Mouse (Mus musculus) 3134 (cell line): Measurements from ENCODE around the gene Cchcr1.
"Not testable (repeated sequence)": the region's sequence is repeated elsewhere in the genome, so short reads cannot be mapped to it uniquely, and the experiment has no call there.

Experiments used
- DNase-seq: peaks from one replicate; pipeline ENCODE4 v3.0.0-alpha.2; 2011; ENCODE audit warnings: low spot score; ENCODE audit not compliant: insufficient read length; ENCODE audit errors: extremely low read depth

Cchcr1 gene

DNA sequence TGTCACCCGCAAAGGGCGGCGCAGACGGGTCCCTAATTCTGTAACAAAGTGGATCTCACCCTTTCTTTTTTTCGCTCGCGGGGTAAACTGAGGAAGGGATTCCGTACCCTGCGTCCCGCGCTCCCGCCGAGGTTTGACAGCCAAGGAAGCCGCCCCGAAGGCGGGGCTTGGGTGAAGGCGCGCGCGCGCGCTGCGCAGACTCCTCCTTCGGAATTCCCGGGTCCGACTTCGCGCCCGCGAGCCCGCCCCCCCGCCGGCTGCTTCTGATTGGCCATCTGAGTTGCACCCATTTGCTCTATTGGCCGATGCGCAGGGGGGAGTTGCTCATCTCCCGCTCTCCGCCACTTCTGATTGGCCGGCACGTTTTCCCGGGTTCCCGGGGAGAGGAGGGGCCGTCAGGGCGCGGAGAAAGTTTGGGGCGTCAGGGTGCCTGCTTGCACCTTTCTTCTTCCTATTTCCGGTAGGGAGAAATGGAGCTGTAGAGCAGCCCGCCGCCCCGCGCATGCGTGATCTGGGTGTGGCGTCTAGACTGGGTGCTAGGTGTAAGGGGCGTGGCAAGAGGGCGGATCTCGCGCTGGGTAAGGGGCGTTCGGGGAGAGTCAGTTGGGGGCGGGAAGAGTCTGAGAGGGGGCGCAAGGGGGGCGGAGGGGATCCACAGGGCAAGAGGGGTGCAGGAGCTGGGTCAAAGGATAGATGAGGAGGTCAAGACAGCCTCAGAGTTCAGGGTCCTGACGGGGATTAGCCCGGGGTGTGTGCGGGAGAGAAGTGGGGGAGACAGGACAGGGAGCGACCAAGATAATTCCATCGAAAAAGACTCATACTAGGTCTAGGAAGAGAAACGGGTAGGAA, at the start of gene Cchcr1, which contains the start of gene Tcf19:
Gene Cchcr1 (plus strand): TSS at position 449 of the 849 bp plus-strand sequence.
Gene Tcf19 (minus strand): TSS at position 173 of the 849 bp plus-strand sequence.
- DNase-seq, result peak; percentile 100

DNA sequence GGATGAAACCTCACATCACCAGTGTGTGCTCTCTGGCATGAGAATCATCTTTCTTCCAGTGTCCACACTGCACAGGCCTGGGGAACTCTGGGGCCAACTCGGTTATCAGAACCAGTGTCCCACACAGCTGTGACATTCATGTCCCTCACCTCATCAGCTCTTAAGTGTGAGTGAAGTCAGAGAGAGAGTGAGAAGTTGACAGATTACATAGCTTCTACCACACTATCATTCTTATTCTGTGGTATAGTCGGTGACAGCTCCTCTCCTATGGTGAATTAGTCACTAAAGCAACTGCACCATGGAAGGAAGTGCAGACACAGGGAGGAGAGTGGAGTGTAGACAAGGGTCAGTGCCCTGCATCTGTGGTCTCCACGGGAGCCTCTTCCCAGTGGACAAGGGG, 48.0 kb upstream of the Cchcr1 start:
- DNase-seq, result not testable (repeated sequence)

DNA sequence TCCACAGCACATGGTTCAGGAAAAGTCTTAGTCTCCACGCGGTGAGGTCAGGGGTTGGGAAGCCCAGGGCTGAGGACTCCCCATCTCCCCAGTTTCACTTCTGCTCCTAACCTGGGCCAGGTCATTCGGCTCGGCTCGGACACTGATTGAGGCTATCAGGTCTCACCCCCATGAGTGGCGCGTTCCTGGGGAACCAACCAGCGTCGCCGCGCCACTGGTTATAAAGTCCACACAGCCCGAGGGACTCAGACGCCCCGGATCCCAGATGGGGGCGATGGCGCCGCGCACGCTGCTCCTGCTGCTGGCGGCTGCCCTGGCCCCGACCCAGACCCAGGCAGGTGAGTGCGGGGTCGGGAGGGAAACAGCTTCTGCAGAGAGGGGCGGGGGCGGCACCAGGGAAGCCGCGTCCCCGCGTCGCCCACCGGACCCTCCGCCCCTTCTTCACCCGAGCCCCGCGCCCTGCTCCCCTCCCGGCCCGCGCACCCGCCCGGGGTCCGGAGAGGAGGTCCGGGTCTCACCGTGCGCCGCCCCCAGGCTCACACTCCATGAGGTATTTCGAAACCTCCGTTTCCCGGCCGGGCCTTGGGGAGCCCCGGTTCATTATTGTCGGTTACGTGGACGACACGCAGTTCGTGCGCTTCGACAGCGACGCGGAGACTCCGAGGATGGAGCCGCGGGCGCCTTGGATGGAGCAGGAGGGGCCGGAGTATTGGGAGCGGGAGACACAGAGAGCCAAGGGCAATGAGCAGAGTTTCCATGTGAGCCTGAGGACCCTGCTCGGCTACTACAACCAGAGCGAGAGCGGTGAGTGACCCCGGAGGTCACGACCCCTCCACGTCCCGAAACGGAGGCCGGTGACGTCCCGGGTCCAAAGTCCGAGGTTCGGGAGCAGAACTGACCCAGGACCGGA, 46.8 kb upstream of the Cchcr1 start, which contains the start of gene H2-Q10:
Gene H2-Q10 (plus strand): TSS at position 248 of the 910 bp plus-strand sequence.
- DNase-seq, result no peak

DNA sequence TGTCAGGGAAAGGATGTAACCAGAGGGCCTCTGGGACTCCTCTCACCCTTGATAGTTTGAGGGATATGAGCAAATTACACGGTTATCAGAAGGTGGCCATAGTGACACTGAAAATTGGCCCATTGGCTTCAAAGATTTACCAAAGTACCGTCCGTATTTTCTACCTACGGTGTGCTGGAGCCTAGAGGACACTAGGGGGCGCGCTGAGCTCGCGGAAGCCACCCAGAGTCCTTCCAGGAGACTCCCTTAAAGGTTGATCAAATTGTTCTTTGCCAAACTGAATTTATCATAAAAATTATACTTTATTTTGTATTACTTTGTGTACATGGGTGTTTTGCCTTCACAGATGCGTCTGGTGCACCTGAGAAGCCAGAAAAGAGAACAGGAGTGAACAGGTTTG, 32.8 kb upstream of the Cchcr1 start:
- no peak for DNase-seq

DNA sequence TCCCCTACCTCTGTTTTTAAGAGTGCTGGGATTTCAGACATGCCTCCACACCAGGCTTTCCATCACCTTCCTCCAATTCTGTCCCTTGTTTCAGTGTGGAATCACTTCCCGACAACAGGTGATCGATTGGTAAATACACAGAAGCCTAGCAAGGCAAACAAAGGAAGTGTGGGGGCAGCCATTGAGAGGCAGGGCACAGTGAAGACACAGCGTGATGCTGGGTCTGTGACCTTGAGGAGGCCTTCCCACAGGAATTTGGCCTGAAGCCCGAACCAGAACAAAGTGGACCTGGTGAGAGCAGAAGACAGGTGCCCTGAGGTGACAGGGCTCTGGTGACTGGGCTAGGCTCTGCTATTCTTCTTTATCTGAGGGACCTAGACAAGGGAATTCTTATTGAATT, 31.2 kb upstream of the Cchcr1 start:
- DNase-seq, result no peak

DNA sequence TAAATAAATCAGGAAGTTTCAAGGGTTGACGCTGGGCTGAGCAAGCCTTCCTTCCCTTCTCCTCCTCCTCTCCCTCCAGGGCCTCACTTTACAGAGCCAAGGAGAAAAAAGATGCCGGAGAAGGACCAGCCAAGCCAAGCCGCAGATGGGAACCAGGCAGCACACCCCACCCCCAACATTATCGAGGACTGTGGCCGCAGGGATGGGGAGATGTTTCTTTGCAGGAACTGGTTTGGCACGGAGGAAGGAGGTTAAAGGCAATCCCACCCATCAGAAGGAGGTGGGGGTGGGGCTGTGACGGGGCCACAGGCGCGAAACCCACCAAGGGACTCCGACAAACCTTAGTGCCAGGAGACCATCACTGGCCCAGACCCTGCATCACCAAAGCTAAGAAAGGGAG, 30.2 kb upstream of the Cchcr1 start:
- no peak for DNase-seq

DNA sequence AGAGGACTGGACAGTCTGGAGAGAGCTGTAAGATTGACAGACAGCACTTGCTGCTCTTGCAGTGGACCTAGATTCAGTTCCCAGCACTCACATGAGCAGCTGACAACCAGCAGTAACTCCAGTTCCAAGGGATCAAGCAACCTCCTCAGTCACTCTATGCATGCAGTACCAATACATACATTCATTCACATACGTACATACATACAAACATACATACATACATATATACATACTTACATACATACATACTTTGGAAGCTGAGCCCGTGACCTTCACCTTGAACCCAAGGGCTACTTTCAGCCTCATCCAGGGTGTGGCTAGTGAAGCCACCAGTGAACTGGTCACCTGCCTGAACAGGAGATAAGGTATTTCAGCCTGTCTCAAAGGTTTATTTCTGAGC, 28.9 kb upstream of the Cchcr1 start:
- DNase-seq, result no peak

DNA sequence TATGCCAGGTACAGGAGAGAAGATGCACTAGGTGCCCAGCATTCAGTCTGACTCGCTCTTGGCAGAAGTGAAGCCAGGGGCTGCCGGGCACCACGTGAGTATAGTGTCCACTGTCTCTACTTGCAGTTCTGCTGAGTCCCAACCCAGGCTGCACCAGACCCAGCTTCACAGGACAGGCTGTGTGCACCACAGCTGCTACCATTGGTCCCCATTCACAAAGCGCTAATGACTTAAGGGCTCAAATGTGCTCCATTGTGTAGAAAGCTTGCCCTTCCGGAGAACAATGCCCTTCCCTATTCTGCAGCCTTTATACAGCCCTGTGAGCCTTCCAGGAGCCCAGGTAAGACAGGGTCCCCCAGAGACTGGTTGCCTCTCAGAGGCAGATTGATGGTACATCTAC, 26.6 kb upstream of the Cchcr1 start:
- DNase-seq, result no peak

DNA sequence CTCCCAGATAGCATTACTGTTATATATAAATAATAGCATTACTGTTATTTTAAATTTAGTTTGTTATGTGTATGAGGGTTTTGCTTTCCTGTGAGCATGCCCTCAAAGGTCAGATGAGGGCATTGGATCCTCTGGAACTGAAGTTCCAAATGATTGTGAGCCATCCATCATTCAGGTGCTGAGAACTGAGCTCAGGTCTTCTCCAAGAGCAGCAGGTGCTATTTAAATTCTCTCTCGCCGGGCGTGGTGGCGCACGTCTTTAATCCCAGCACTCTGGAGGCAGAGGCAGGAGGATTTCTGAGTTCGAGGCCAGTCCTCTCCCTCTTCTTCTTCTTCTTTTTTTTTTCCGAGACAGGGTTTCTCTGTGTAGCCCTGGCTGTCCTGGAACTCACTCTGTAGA, 19.8 kb upstream of the Cchcr1 start:
- DNase-seq, result no peak

DNA sequence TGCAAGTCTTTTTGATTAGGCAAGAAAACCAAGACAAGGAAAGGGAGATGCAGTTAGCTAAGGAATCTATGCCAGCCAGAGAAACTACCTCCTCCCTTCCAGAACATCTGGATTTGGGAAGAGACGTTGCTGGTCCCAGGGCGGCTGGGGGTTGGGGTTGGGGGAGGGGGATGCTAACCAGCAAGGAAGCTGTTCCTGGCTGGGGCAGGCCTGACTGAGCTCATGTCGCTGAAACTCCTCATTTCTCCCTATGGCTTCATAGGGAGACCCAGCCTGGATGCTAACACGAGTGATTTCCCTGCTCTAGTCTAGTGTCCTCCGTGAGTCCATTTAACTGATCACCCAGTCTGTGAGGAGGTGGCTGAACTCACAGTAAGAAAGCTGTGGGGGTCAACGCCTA, 14.7 kb upstream of the Cchcr1 start:
- no peak for DNase-seq

DNA sequence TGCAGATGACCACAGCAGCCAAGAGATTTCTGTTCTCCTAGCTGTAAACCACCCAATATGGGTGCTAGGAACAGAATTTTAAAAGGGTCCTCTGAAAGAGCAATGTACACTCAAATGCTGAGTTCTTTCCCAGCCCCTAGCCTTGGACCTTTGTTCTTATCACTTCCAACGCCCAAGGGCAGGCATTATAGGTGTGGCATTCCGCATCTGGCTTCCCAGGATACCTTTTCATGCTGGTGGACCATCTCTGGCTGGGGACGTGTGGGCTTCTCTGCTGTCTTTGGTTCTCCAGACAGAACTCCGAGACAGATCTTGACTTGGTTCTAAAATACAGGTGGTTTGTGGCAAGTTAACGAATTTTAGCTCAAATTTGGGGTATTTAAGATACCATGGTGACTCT, 14.1 kb upstream of the Cchcr1 start:
- DNase-seq, result no peak

DNA sequence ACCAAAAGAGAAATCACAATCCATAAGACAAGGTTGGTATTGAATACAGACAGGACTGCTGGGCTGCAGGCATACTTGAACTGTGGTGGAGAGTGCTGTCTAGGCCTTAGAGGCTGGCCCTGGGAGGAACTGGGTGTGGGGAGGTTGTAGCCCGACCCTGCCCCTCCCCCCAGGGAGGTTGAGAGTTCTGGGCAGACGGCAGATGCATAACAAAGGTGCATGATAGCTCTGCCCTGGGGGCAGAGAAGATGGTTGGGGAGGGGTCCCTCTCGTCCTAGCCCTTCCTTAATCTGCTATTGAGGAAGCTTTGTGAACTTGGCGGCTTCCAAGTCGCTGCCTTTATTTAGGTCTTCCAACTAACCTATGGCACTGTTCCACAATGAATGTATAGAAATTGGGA, 13.1 kb upstream of the Cchcr1 start:
- DNase-seq, result no peak

DNA sequence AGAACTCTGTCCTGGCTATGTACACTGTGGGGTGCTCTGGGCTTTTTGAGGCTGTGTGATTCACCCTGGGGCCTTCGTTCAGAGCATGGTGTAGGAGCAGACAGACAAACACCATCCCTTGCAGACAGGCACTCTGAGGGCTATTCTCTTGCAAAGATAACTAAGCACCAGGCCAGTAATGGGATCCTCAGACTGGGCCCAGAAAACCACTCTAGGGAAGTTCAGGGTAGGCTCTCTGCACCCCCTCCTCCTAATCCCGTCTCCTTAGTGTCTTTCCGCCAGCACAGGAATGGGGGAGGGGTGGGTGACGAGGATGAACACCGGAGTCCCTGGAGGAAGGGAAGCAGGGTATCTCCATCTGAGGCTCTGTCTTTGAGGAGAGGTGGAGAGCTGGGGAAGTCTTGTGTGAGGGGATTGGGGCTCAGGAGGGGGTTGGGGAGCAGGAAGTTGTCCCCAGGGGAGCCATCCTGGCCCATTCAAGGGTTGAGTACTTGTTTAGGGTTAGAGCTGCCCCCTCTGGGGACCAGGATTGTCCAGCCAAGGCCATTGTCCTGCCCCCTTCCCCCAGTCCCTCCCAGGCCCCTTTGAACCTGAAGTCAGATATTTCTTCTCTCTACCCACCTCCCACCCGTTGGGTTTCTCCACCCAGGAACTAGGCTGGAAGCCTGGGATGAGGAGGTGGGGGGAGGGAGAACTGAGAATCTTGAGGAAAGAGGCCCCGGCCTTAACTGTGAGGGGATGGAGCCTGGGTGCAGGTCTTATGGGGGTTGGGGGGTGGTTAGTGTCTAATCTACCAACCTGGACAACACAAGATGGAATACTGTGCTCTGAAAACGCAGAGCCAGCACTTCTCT, 12.0 kb upstream of the Cchcr1 start:
- no peak for DNase-seq

DNA sequence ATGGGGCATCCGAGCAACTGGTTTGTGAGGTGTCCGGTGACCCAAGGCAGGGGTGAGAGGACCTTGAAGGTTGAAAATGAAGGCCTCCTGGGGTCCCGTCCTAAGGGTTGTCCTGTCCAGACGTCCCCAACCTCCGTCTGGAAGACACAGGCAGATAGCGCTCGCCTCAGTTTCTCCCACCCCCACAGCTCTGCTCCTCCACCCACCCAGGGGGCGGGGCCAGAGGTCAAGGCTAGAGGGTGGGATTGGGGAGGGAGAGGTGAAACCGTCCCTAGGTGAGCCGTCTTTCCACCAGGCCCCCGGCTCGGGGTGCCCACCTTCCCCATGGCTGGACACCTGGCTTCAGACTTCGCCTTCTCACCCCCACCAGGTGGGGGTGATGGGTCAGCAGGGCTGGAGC, 11.1 kb upstream of the Cchcr1 start, which contains the start of gene Pou5f1:
Gene Pou5f1 (plus strand): TSS at position 243 of the 400 bp plus-strand sequence.
- no peak for DNase-seq

DNA sequence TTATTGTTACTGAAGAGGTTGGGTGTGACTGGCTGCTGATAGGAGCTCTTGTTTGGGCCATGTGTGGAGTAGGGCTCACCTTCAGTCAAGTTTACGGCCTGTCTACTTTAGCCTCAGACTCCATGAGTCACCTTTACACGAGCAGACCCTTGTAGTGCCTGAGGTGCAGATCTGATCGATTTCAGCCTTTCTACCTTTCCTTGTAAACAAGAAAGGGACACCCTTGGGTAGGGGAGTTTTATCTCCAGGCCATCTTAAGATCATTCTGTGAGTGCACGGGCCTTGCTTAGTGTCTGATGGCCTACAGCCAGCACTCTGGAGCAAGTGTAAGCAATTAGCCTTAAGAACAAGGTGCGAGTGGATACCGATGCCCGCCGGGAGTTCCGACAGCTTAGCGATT, 10.0 kb upstream of the Cchcr1 start:
- DNase-seq, result no peak

DNA sequence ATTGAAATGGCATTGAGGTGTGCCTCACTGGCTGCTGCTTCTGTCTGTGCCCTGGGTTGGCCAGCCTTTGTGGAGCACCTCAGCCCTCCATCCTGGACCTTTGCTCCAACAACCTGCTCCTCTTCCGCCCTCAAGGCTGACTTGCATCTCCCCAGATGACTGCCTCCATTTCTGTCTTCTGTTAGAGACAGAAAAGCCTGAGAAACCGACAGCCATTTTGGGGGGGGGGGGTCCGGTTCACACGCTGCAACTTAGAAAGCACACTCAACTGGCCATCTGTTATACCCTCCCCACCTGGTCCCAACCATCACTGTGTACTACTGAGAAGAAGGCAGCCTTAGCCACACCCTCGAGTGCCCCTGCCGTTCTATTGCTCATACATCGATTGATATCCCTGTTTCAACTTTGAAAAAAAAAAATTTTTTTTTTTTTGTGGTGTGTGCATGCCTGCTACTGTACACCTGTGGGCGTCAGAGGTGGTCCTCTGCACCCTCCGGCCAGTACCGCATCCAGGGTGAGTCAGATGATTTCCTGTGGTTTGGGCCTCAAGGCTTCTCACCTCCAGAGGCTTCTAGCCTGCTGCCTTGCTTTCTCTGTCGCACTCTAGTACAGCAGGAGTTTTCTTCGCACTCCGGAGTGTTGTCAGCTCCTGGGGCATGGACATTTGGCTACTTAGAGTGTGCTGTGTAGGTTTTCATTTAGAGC, 9.2 kb upstream of the Cchcr1 start:
- no peak for DNase-seq

DNA sequence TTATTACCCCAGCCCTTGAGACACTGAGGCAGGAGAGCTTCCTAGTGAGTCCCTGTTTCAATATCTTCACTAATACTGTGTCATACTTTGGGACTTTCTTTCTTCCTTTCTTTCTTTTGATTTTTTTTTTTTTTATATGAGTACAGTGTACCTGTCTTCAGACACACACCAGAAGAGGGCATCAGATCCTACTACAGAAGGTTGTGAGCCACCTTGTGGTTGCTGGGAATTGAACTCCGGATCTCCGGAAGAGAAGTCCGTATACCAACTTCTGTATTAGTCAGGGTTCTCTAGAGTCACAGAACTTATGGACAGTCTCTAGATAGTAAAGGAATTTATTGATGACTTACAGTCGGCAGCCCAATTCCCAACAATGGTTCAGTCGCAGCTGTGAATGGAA, 8.6 kb upstream of the Cchcr1 start:
- DNase-seq, result not testable (repeated sequence)

DNA sequence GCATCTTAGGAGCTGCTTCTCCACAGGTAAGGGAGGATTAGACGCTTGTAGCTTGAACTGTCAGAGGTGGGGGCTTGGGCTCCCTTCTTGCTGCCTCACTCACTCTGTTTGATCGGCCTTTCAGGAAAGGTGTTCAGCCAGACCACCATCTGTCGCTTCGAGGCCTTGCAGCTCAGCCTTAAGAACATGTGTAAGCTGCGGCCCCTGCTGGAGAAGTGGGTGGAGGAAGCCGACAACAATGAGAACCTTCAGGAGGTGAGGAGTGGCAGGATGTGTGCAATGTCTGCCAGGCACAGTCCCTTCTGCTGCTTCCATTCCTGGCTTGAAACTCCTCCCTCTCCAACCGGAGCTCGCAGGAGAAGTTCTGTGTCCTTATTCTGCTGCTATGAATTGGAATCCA, 7.6 kb upstream of the Cchcr1 start:
- DNase-seq, result no peak

DNA sequence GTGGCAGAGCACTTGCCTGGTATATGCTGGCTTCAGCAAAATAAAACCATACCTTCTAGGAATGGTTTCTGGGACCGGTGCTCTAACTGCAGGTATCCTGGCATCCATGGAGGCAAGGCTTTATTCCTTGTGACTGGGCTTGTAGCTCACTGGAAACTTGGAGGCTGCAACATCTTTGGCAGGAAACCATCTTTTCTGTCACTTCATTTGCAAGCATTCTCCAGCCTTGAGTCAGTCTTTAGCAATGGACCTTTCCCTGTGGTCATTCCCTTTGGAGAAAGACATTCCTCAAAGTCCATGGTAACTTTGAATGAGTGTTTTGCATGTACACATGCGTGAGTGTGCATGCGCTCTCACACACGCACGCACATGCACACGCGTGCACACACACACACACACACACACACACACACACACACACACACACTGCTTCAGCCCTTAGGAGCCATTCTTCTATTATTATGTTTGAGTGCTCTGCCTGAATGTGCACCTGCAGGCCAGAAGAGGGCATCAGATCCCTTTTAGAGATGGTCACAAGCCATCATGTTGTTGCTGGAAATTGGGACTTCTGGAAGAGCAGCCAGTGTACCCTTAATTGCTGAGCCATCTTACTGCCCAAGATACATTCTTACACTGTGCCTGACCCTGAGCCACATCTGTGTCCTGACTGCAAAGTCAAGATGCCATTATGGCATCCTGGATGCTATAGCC, 3.8 kb upstream of the Cchcr1 start:
- DNase-seq, result no peak
